Mouse (Mus musculus) erythroid progenitor cell, adult 5-6 weeks (primary cell): ENCODE measurements around the gene Zfp750. TPM values are rescaled to one million over a fixed set of nuclear protein-coding genes. Genes with fewer than 3 reads are reported as not detected.
A peak's percentile ranks its signal among the peaks of the same experiment; 100 is the strongest.

Experiments used
- ATAC-seq: replicated peaks from 2 replicates; pipeline ENCODE4 v1.8.0; 2016; ENCODE audit warnings: moderate number of reproducible peaks, mild to moderate bottlenecking, moderate TSS enrichment, inconsistent platforms; ENCODE audit not compliant: poor library complexity, low FRiP score, severe bottlenecking
- total RNA-seq, 2 experiments: library from RNA; stranded (forward) in 1 of 2; stranded (reverse) in 1 of 2; fragments of 150-400 nt in 1 of 2; fragments of 186-747, 209-891 nt in 1 of 2; gene quantifications; 2 replicates each; pipeline versions ENCODE4 v1.2.3 to v1.2.4; 2015 to 2017; ENCODE audit warnings: low replicate concordance in 2 of 2

Zfp750 gene
- total RNA-seq, 2 experiments from 2014 or later, result not detected

- ATAC-seq, result no peak
These were observed 33.3 kb downstream of the Zfp750 start for GRCm38 (mm10) chr11:121485882-121486281.

- no peak for ATAC-seq
These were observed 38.0 kb downstream of the Zfp750 start for GRCm38 (mm10) chr11:121481129-121481528.

- no peak for ATAC-seq
These were observed 39.5 kb downstream of the Zfp750 start for GRCm38 (mm10) chr11:121479476-121480203.

GRCm38 (mm10) chr11:121475699-121476415 lies 43.3 kb downstream of the Zfp750 start:
- peak; percentile 72 for ATAC-seq

DNA sequence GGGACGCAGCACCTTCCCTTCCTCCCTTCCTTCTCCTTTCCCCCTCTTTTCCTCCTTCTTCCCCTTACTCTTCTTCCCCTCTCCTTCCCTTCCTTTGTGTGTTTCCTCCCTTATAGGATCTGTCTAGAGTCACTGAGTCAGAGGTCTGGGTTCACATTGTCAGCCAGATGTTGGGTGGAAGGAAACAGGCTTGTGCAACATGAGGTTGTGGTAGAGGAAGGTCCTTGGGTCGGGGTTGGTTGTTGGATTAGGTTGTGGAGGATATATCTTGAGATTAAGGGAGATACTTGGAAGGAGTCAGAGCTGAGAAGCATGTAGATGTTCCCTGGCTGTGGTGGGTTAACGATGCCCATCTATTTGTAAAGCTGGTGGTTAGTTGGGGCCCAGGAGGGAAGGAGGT lies 44.3 kb downstream of the Zfp750 start:
- no peak for ATAC-seq

DNA sequence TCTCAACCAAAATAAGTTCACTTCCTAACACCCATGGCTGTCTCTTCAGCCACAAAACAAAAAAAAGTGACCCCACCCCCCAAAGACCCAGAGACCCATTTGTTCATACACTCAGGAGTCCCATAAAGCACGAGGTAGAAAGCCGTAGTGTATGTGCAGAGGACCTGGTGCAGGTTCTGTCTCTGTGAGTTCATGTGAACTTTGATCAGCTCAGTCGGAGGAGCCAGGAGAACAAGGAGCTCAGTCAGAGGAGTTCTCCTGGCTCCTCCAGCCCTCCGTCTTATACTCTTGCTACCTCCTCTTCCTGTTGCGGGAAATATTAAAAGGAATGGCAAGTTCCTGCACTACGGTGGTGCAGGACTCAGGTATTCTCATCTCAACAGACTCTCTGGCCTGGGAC lies 51.7 kb downstream of the Zfp750 start:
- no peak for ATAC-seq

Other genes with a start within 250 kb of the Zfp750 start
- 25.2 and 30.6 TPM in 2 replicates for gene Wdr45b, start 164.9 kb downstream of the Zfp750 start, total RNA-seq (2015; ENCODE audit: low replicate concordance)
- 26.9 and 33.6 TPM in 2 replicates for gene Wdr45b, start 164.9 kb downstream of the Zfp750 start, total RNA-seq (2017; ENCODE audit: low replicate concordance)
- gene Rab40b, start 131.1 kb downstream of the Zfp750 start, total RNA-seq (2015; ENCODE audit: low replicate concordance), result not detected in 2 replicates
- gene Rab40b, start 131.1 kb downstream of the Zfp750 start, total RNA-seq (2017; ENCODE audit: low replicate concordance), result 0.90 TPM in 1 of 2 replicates, not detected in the other
- 107 and 114 TPM in 2 replicates for gene Fn3krp, start 97.9 kb downstream of the Zfp750 start, total RNA-seq (2015; ENCODE audit: low replicate concordance)
- gene Fn3krp, start 97.9 kb downstream of the Zfp750 start, total RNA-seq (2017; ENCODE audit: low replicate concordance), result 161 and 188 TPM in 2 replicates
- 245 and 327 TPM in 2 replicates for gene Fn3k, start 84.4 kb downstream of the Zfp750 start, total RNA-seq (2015; ENCODE audit: low replicate concordance)
- 308 and 310 TPM in 2 replicates for gene Fn3k, start 84.4 kb downstream of the Zfp750 start, total RNA-seq (2017; ENCODE audit: low replicate concordance)
- gene Tbcd, start 67.4 kb downstream of the Zfp750 start, total RNA-seq (2015; ENCODE audit: low replicate concordance), result 84.7 and 94.8 TPM in 2 replicates
- gene Tbcd, start 67.4 kb downstream of the Zfp750 start, total RNA-seq (2017; ENCODE audit: low replicate concordance), result 90.7 and 125 TPM in 2 replicates
- gene B3gntl1, start 153.8 kb upstream of the Zfp750 start, total RNA-seq (2015; ENCODE audit: low replicate concordance), result not detected in 2 replicates
- gene B3gntl1, start 153.8 kb upstream of the Zfp750 start, total RNA-seq (2017; ENCODE audit: low replicate concordance), result 0.53 and 3.0 TPM in 2 replicates
- 2.2 and 6.7 TPM in 2 replicates for gene Metrnl, start 182.2 kb upstream of the Zfp750 start, total RNA-seq (2015; ENCODE audit: low replicate concordance)
- gene Metrnl, start 182.2 kb upstream of the Zfp750 start, total RNA-seq (2017; ENCODE audit: low replicate concordance), result 1.2 and 4.4 TPM in 2 replicates